Mouse (Mus musculus): ENCODE measurements around the gene Fchsd2. TPM values are rescaled to one million over a fixed set of nuclear protein-coding genes. Genes with fewer than 3 reads are reported as not detected.

Fchsd2 gene
- total and polyA plus RNA-seq, 2 experiments = 8.9 to 43.0 TPM

DNA sequence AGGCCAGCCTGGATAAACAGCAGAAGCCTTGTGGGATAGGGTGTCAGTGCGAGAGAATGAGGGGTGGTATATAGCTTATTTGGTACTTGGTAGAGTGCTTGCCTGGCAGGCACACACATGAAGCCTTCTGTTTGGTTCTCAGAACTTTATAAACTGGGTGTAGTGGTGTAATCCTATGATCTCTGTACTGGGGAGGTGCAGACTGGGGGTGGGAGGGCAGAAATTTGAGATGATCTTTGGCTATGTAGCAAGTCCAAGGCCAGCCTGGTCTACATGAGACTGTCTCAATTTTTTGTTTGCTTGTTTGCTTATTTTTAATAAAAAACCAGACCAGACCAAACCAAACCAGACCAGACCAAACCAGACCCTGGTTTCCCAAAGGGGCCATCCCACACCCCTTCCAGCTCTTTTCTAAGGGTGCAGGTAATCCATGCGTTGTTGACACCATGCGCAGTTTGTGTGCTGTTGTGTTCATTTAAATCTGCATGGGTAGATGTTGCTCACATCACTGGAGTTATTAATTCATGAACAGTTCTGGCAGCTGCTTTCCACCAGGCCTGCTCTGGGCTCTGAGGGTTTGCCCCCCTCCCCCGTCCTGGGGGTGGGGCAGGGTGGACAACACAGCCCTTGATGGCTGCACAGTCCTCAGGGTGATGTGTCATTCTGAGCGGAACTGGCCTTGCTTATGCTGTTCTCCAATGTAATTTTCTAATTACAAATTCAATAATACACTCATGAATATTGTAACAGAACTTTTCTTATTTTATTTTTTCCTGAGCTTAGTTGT lies 239.6 kb downstream of the Fchsd2 start:
- peak; percentile 97 for DNase-seq (ENCODE audit: extremely low read depth, low read depth, low spot score)
- no peak for TF ChIP-seq CTCF (IDR thresholded peaks at IDR 0.05; ENCODE audit: low read depth, low read length)
- TF ChIP-seq POLR2A (IDR thresholded peaks at IDR 0.05; ENCODE audit: extremely low read depth, insufficient read depth, low read length) = no peak
- H3K27me3 ChIP-seq (ENCODE audit: control insufficient read depth, insufficient read depth, low read length) = no peaks in the 10 kb centered on the region
- H3K9ac ChIP-seq (ENCODE audit: low read depth, low read length) = peak overlapping the region; percentile 63
- H3K79me2 ChIP-seq (ENCODE audit: control insufficient read depth, insufficient read depth, low read length) = peaks cover 35% of the 10 kb centered on the region; the same call in 1 of the 2 replicates
- WGBS = 22% methylated on average over 5 of the region's 5 CpGs
- peak overlapping the region; percentile 98 for H3K27ac ChIP-seq (replicated peaks; ENCODE audit: insufficient read depth, low read depth, low read length)
- H3K36me3 ChIP-seq (ENCODE audit: control insufficient read depth, insufficient read depth, low read length) = peaks cover 40% of the 10 kb centered on the region
- peak overlapping the region; percentile 24; the same call in 1 of the 2 replicates for H3K4me3 ChIP-seq (ENCODE audit: insufficient read depth, low read depth, low read length)
- peaks cover 69% of the 10 kb centered on the region for H3K4me1 ChIP-seq (ENCODE audit: control insufficient read depth, insufficient read depth, low read length)

Other genes with a start within 250 kb of the Fchsd2 start
- gene Relt, start 229.4 kb upstream of the Fchsd2 start, total RNA-seq (2014; rRNA removed) = 0.37 and 2.1 TPM in 2 replicates
- gene Relt, start 229.4 kb upstream of the Fchsd2 start, polyA plus RNA-seq (2012; rRNA removed) = 1.0 TPM in 2 replicates
- 1.2 and 2.1 TPM in 2 replicates for gene Arhgef17, start 160.8 kb upstream of the Fchsd2 start, total RNA-seq (2014; rRNA removed)
- gene Arhgef17, start 160.8 kb upstream of the Fchsd2 start, polyA plus RNA-seq (2012; rRNA removed) = 1.4 and 1.8 TPM in 2 replicates
- 0.92 and 1.5 TPM in 2 replicates for gene P2ry6, start 118.2 kb upstream of the Fchsd2 start, total RNA-seq (2014; rRNA removed)
- 1.6 and 4.3 TPM in 2 replicates for gene P2ry6, start 118.2 kb upstream of the Fchsd2 start, polyA plus RNA-seq (2012; rRNA removed)
- gene P2ry2, start 80.0 kb upstream of the Fchsd2 start, total RNA-seq (2014; rRNA removed) = 4.1 and 5.4 TPM in 2 replicates
- 13.4 and 15.4 TPM in 2 replicates for gene P2ry2, start 80.0 kb upstream of the Fchsd2 start, polyA plus RNA-seq (2012; rRNA removed)
- gene Atg16l2, start 209.4 kb downstream of the Fchsd2 start, total RNA-seq (2014; rRNA removed) = 8.7 and 9.1 TPM in 2 replicates
- 8.2 and 13.8 TPM in 2 replicates for gene Atg16l2, start 209.4 kb downstream of the Fchsd2 start, polyA plus RNA-seq (2012; rRNA removed)
- 779 and 846 TPM in 2 replicates for gene Stard10, start 224.2 kb downstream of the Fchsd2 start, total RNA-seq (2014; rRNA removed)
- 1,131 and 1,407 TPM in 2 replicates for gene Stard10, start 224.2 kb downstream of the Fchsd2 start, polyA plus RNA-seq (2012; rRNA removed)